Mouse (Mus musculus) lung, embryonic 15.5 days (tissue): ENCODE measurements at regions not wholly inside any gene's neighbourhood (a gene's known extent, or its start where the extent isn't known, plus 50 kb on each side); places are given as distances from the start of the nearest gene placed in this dataset.

Experiments used
- ATAC-seq: fragments of 200-750 bp; cut with Nextera tagmentation; 2 replicates; pipeline ENCODE4 v1.8.0; 2017; ENCODE audit warnings: moderate number of reproducible peaks, borderline replicate concordance; ENCODE audit not compliant: low FRiP score, low TSS enrichment; ENCODE audit errors: extremely low read depth
- H3K27ac ChIP-seq: fragments of 300-500 bp; sonication (generic); 2 replicates; pipeline ENCODE4 v1.5.1; 2015; ENCODE audit warnings: moderate library complexity, mild to moderate bottlenecking, inconsistent platforms
- H3K27me3 ChIP-seq: fragments of 300-500 bp; sonication (generic); 2 replicates; pipeline ENCODE4 v1.6.1; 2015; ENCODE audit warnings: inconsistent platforms
- H3K36me3 ChIP-seq: fragments of 300-500 bp; sonication (generic); 2 replicates; pipeline ENCODE4 v1.6.1; 2015; ENCODE audit warnings: inconsistent platforms
- H3K4me1 ChIP-seq: fragments of 300-500 bp; sonication (generic); 2 replicates; pipeline ENCODE4 v1.6.1; 2015; ENCODE audit warnings: inconsistent platforms
- H3K4me2 ChIP-seq: fragments of 300-500 bp; sonication (generic); 2 replicates; pipeline ENCODE4 v1.6.1; 2015; ENCODE audit warnings: inconsistent platforms, mild to moderate bottlenecking, moderate library complexity
- H3K4me3 ChIP-seq: fragments of 300-500 bp; sonication (generic); 2 replicates; pipeline ENCODE4 v1.5.1; 2015; ENCODE audit warnings: mild to moderate bottlenecking, inconsistent platforms
- H3K9ac ChIP-seq: fragments of 300-500 bp; sonication (generic); 2 replicates; pipeline ENCODE4 v1.6.1; 2015; ENCODE audit warnings: inconsistent platforms
- H3K9me3 ChIP-seq: fragments of 300-500 bp; sonication (generic); 2 replicates; pipeline ENCODE4 v1.6.1; 2016; ENCODE audit warnings: inconsistent platforms
- WGBS: fragments of 180-500 bp; shearing (Covaris S2); methylation state at CpG from one replicate; pipeline ENCODE4 v1.1.7; 2015; 5-methylcytosine and 5-hydroxymethylcytosine counted together

- Histone ChIP-seq H3K27ac (peak overlapping the region; percentile 15; the same call in 1 of the 2 replicates), H3K9me3 (no peaks in the 10 kb centered on the region), H3K4me2 (no peak overlapping the region), H3K9ac (no peak overlapping the region), H3K4me3 (no peak overlapping the region), H3K4me1 (no peaks in the 10 kb centered on the region), H3K36me3 (no peaks in the 10 kb centered on the region), H3K27me3 (no peaks in the 10 kb centered on the region)
- 56% methylated on average over 10 of the region's 10 CpGs for WGBS
- 0 out of 2 replicates have a peak, but pooled peaks have one; percentile 46 for ATAC-seq
These were observed 98.1 kb downstream of the Kdr start for GRCm38 (mm10) chr5:75880088-75880684.

GRCm38 (mm10) chr5:75878361-75878760, 99.9 kb downstream of the Kdr start:
- ATAC-seq: no peak
- Histone ChIP-seq H3K9ac (no peak overlapping the region), H3K27me3 (no peaks in the 10 kb centered on the region), H3K4me3 (no peak overlapping the region), H3K4me2 (no peak overlapping the region), H3K27ac (0 out of 2 replicates have a peak overlapping the region, but pooled peaks have one; percentile 49), H3K36me3 (no peaks in the 10 kb centered on the region), H3K9me3 (no peaks in the 10 kb centered on the region), H3K4me1 (no peaks in the 10 kb centered on the region)
- 45% methylated on average over 8 of the region's 8 CpGs for WGBS

GRCm38 (mm10) chr5:75877609-75877971, 100.7 kb downstream of the Kdr start:
- Histone ChIP-seq H3K9ac (no peak overlapping the region), H3K9me3 (no peaks in the 10 kb centered on the region), H3K4me2 (no peak overlapping the region), H3K4me1 (no peaks in the 10 kb centered on the region), H3K36me3 (no peaks in the 10 kb centered on the region), H3K27me3 (no peaks in the 10 kb centered on the region), H3K4me3 (no peak overlapping the region), H3K27ac (peak overlapping the region; percentile 49)
- ATAC-seq: no peak
- WGBS: 77% methylated on average over 4 of the region's 4 CpGs

DNA sequence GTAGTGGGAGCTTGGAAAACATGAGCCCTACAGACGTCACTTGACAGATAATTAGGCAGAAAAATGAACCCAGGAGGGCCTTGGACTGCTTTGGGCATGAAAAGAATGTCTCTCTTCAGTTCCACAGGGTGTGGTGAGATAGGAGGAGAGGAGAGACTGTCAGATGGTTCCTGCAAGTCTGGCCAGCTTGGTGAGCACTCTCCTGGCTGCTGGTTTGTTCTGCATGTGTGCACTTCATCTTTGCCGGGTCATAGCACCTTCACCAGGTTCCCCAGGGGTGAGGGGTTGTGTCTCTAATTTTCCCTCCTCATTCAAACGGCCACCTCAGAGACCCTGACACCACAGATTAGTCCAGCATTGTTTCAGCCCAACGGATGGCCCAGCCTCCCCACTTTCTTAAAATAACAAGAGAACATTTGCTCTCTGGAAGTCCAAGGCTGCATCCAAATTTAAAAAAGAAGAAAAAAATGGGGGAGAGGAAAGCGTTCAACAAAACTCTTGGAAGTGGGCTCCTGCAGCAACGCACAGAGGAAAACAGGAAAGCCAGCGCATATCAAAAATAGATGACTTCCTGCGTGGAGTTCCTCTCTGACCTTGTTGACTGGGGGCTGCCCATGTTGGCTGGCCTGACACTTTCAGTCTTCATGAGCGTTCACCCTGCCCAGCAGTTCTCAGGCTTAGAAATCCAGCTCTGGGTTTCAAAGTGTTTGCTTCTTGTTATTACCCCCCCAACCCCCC, 101.2 kb downstream of the Kdr start:
- ATAC-seq: no peak
- no peaks in the 10 kb centered on the region for H3K4me1 ChIP-seq
- H3K27me3 ChIP-seq: no peaks in the 10 kb centered on the region
- 32% methylated on average over 9 of the region's 9 CpGs for WGBS
- H3K9ac ChIP-seq: no peak overlapping the region
- no peak overlapping the region for H3K4me3 ChIP-seq
- no peak overlapping the region for H3K4me2 ChIP-seq
- no peaks in the 10 kb centered on the region for H3K36me3 ChIP-seq
- H3K9me3 ChIP-seq: no peaks in the 10 kb centered on the region
- peak overlapping the region; percentile 63 for H3K27ac ChIP-seq

GRCm38 (mm10) chr5:75871120-75871519, 107.1 kb downstream of the Kdr start:
- WGBS: 24% methylated on average over 8 of the region's 8 CpGs
- Histone ChIP-seq H3K9me3 (no peaks in the 10 kb centered on the region), H3K4me2 (no peak overlapping the region), H3K27ac (no peak overlapping the region), H3K36me3 (no peaks in the 10 kb centered on the region), H3K27me3 (no peaks in the 10 kb centered on the region), H3K4me1 (no peaks in the 10 kb centered on the region), H3K4me3 (no peak overlapping the region), H3K9ac (no peak overlapping the region)
- ATAC-seq: no peak

- no peak overlapping the region for H3K9ac ChIP-seq
- no peaks in the 10 kb centered on the region for H3K9me3 ChIP-seq
- no peaks in the 10 kb centered on the region for H3K36me3 ChIP-seq
- no peak overlapping the region for H3K27ac ChIP-seq
- 71% methylated on average over 14 of the region's 14 CpGs for WGBS
- no peaks in the 10 kb centered on the region for H3K27me3 ChIP-seq
- no peak overlapping the region for H3K4me3 ChIP-seq
- no peak for ATAC-seq
- H3K4me1 ChIP-seq: no peaks in the 10 kb centered on the region
- H3K4me2 ChIP-seq: no peak overlapping the region
These were observed 107.6 kb downstream of the Kdr start for GRCm38 (mm10) chr5:75870666-75871065.

DNA sequence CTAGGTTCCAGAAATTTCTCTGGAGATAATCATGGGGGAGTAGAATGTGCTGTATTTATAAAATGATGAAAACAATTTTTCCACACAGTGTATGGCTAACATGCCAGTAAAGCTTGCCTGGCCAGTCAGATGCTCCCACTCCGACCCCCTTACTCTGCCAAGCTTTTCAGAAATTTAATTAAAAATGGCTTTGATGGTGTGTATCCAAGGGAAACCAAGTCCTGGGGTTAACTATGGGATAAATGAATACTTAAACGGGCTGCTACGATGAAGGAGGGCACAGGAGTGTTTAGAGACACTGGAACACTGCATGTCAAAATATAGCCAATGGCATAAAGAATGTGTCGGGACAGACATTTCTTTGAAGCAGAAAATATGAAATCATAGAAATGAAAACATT, 108.7 kb downstream of the Kdr start:
- 72% methylated on average over 4 of the region's 4 CpGs for WGBS
- H3K4me3 ChIP-seq: no peak overlapping the region
- no peak for ATAC-seq

GRCm38 (mm10) chr5:75865096-75865495, 113.2 kb downstream of the Kdr start:
- Histone ChIP-seq H3K9me3 (no peaks in the 10 kb centered on the region), H3K36me3 (no peaks in the 10 kb centered on the region), H3K4me2 (no peak overlapping the region), H3K9ac (no peak overlapping the region), H3K27me3 (0 out of 2 replicates have a peak, but pooled peaks cover 3% of the 10 kb centered on the region), H3K4me3 (no peak overlapping the region), H3K4me1 (0 out of 2 replicates have a peak, but pooled peaks cover 3% of the 10 kb centered on the region), H3K27ac (no peak overlapping the region)
- ATAC-seq: no peak
- WGBS: 95% methylated on average over 6 of the region's 6 CpGs

More for the DNA sequence above, 108.7 kb downstream of the Kdr start:
- no peak overlapping the region for H3K27ac ChIP-seq
- H3K36me3 ChIP-seq: no peaks in the 10 kb centered on the region
- no peaks in the 10 kb centered on the region for H3K9me3 ChIP-seq
- no peaks in the 10 kb centered on the region for H3K4me1 ChIP-seq
- H3K27me3 ChIP-seq: no peaks in the 10 kb centered on the region
- H3K4me2 ChIP-seq: no peak overlapping the region
- no peak overlapping the region for H3K9ac ChIP-seq

DNA sequence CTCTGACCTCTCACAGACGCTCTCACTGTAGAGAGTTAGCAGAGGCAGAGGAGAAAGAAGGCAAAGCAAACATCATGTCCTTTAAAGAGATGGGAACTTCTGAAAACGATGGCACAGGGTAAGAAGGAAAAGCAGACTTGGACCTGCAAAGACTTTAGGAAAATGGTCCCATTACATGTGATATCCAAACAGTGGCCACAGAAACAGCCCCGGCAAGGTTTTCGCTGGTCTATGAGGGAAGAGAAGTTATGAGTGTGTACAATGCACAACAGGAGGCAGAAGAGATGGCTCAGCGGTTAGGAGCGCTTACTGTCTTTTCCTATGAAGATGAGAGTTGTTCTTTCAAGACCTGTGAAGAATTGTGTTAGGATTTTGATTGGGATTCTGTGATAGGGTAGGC, 114.9 kb downstream of the Kdr start:
- Histone ChIP-seq H3K9ac (no peak overlapping the region), H3K4me3 (no peak overlapping the region), H3K4me1 (0 out of 2 replicates have a peak, but pooled peaks cover 3% of the 10 kb centered on the region), H3K36me3 (no peaks in the 10 kb centered on the region), H3K27ac (no peak overlapping the region), H3K4me2 (no peak overlapping the region), H3K27me3 (0 out of 2 replicates have a peak, but pooled peaks cover 3% of the 10 kb centered on the region), H3K9me3 (no peaks in the 10 kb centered on the region)
- whole genome bisulfite sequencing: 57% methylated on average over 6 of the region's 6 CpGs
- no peak for ATAC-seq

- 0 out of 2 replicates have a peak, but pooled peaks cover 3% of the 10 kb centered on the region for H3K27me3 ChIP-seq
- 0 out of 2 replicates have a peak, but pooled peaks cover 3% of the 10 kb centered on the region for H3K4me1 ChIP-seq
- no peak overlapping the region for H3K27ac ChIP-seq
- H3K36me3 ChIP-seq: no peaks in the 10 kb centered on the region
- no peak for ATAC-seq
- 13% methylated on average over 8 of the region's 8 CpGs for WGBS
- H3K9me3 ChIP-seq: no peaks in the 10 kb centered on the region
- no peak overlapping the region for H3K4me3 ChIP-seq
- H3K4me2 ChIP-seq: no peak overlapping the region
- H3K9ac ChIP-seq: no peak overlapping the region
These were observed 115.6 kb downstream of the Kdr start for GRCm38 (mm10) chr5:75862630-75862991.

- Histone ChIP-seq H3K27ac (no peak overlapping the region), H3K9ac (no peak overlapping the region), H3K4me1 (0 out of 2 replicates have a peak, but pooled peaks cover 3% of the 10 kb centered on the region), H3K9me3 (no peaks in the 10 kb centered on the region), H3K27me3 (0 out of 2 replicates have a peak, but pooled peaks cover 3% of the 10 kb centered on the region), H3K4me2 (no peak overlapping the region), H3K36me3 (no peaks in the 10 kb centered on the region), H3K4me3 (no peak overlapping the region)
- WGBS: 42% methylated on average over 8 of the region's 8 CpGs
- no peak for ATAC-seq
These were observed 116.2 kb downstream of the Kdr start for GRCm38 (mm10) chr5:75861916-75862629.
